8 mouse cellular contexts compared by ENCODE assay signal in genomic region chr11:119215905-119216507, GRCm38 (mm10). TPM values are rescaled to one million over a fixed set of nuclear protein-coding genes. Genes with fewer than 3 reads are reported as not detected.
DNase-seq lines count a peak whose midpoint lies in the region; ATAC-seq and TF ChIP-seq lines count a peak whose summit lies in the region.

No protein-coding gene starts in this region.

- peak overlapping the region; percentile 78 for H3K27ac ChIP-seq in stomach, embryonic 14.5 days (ENCODE audit: low read length)

- peaks cover 8% of the 10 kb centered on the region; the same call in 1 of the 2 replicates for H3K4me1 ChIP-seq in lung, adult 2 months (ENCODE audit: control insufficient read depth, insufficient read depth, low read length)
- H3K4me1 ChIP-seq in stomach, embryonic 14.5 days (ENCODE audit: control insufficient read depth, insufficient read depth, low read length): peaks cover 58% of the 10 kb centered on the region

- no peak overlapping the region for H3K9ac ChIP-seq in stomach, embryonic 14.5 days (replicated peaks; ENCODE audit: low read depth, low read length)

- WGBS in lung, adult 2 months: 38% methylated on average over 9 of the region's 9 CpGs
- WGBS in stomach, embryonic 14.5 days: 22% methylated on average over 9 of the region's 9 CpGs

- peak; percentile 54 for DNase-seq in embryo, embryonic 10.5 days (ENCODE audit: low spot score)
- DNase-seq in embryo, embryonic 11 days: no peak
- peak; percentile 97 to 98 for DNase-seq in cerebellum, postnatal 25 days
- peak; percentile 69 for DNase-seq in heart, adult 8-10 months (ENCODE audit: low spot score)
- peak; percentile 86 for DNase-seq in kidney, adult 11 months
- peak; percentile 50 for DNase-seq in lung, adult 2 months
- no peak for DNase-seq in spleen, postnatal 14 days (ENCODE audit: low spot score in 2 of 2)

- TF ChIP-seq POLR2A in lung, adult 2 months (IDR thresholded peaks at IDR 0.05; ENCODE audit: borderline replicate concordance, extremely low read depth, low read depth, low read length): no peak

- ATAC-seq in stomach, embryonic 14.5 days (ENCODE audit: insufficient number of reproducible peaks, insufficient read depth, low FRiP score, low read depth): peak; percentile 19; the same call in 1 of the 2 replicates

- H3K9me3 ChIP-seq in stomach, embryonic 14.5 days (ENCODE audit: control insufficient read depth, low read depth, low read length): no peaks in the 10 kb centered on the region

- H3K36me3 ChIP-seq in stomach, embryonic 14.5 days (ENCODE audit: control insufficient read depth, insufficient read depth, low read length): peaks cover 3% of the 10 kb centered on the region; the same call in 1 of the 2 replicates

- peak overlapping the region; percentile 42 for H3K4me2 ChIP-seq in stomach, embryonic 14.5 days (replicated peaks; ENCODE audit: low read depth, low read length)

- no peak overlapping the region for H3K4me3 ChIP-seq in lung, adult 2 months (replicated peaks; ENCODE audit: extremely low read depth, low read depth, low read length)
- H3K4me3 ChIP-seq in stomach, embryonic 14.5 days (ENCODE audit: low read depth, low read length): no peak overlapping the region

- H3K27me3 ChIP-seq in stomach, embryonic 14.5 days (ENCODE audit: control insufficient read depth, insufficient read depth, low read length): no peaks in the 10 kb centered on the region

- no peak for TF ChIP-seq CTCF in lung, adult 2 months (IDR thresholded peaks at IDR 0.05; ENCODE audit: insufficient read depth, low read length)

RNA-seq across cellular contexts. Expression of gene Tbc1d16, which starts 12.3 kb away (rescaled TPM):
- 10 to 100 TPM; 60.3 to 72.2 (median 64.4) TPM for total RNA-seq in heart, adult 8-10 months (2022)
- polyA plus RNA-seq in lung, adult 2 months (2012; rRNA removed): 15.8 and 17.6 TPM in 2 replicates
- polyA plus RNA-seq in stomach, embryonic 14.5 days (2014; fragmentation: Nextera tagmentation; extraction: Ambion mirVana): 14.8 and 15.9 TPM in 2 replicates

RNA-seq across cellular contexts. Expression of gene Ccdc40, which starts 12.4 kb away (rescaled TPM):
- total RNA-seq in heart, adult 8-10 months (2022): under 1 TPM in 1 of 4 experiments, not detected in 3; 0.20 TPM
- polyA plus RNA-seq in lung, adult 2 months (2012; rRNA removed): 9.7 and 12.0 TPM in 2 replicates
- polyA plus RNA-seq in stomach, embryonic 14.5 days (2014; fragmentation: Nextera tagmentation; extraction: Ambion mirVana): 4.1 and 4.3 TPM in 2 replicates

RNA-seq across cellular contexts. Expression of gene Gaa, which starts 51.7 kb away (rescaled TPM):
- 100 to 1,000 TPM; 108 to 126 (median 114) TPM for total RNA-seq in heart, adult 8-10 months (2022)
- polyA plus RNA-seq in lung, adult 2 months (2012; rRNA removed): 188 and 192 TPM in 2 replicates
- 50.3 and 55.8 TPM in 2 replicates for polyA plus RNA-seq in stomach, embryonic 14.5 days (2014; fragmentation: Nextera tagmentation; extraction: Ambion mirVana)

Comparison
In these comparisons a context has a peak if more than half of its experiments do, and no peak if none do; other contexts are left out.
1. DNase-seq: peak in embryo, embryonic 10.5 days (single experiment), cerebellum, postnatal 25 days (2 of 2), heart, adult 8-10 months (single experiment), kidney, adult 11 months (single experiment) and lung, adult 2 months (single experiment); none in embryo, embryonic 11 days (single experiment) and spleen, postnatal 14 days (0 of 2).